Mouse (Mus musculus): ENCODE measurements around the gene Psg17.
"Not testable (repeated sequence)": the region's sequence is repeated elsewhere in the genome, so short reads cannot be mapped to it uniquely, and the experiment has no call there.

Psg17 gene

GRCm38 (mm10) chr7:18821507-18821906, at the start of gene Psg17:
TSS of gene Psg17 (minus strand) at chr7:18821607.
- DNase-seq (ENCODE audit: low read depth, low spot score): no peak

DNA sequence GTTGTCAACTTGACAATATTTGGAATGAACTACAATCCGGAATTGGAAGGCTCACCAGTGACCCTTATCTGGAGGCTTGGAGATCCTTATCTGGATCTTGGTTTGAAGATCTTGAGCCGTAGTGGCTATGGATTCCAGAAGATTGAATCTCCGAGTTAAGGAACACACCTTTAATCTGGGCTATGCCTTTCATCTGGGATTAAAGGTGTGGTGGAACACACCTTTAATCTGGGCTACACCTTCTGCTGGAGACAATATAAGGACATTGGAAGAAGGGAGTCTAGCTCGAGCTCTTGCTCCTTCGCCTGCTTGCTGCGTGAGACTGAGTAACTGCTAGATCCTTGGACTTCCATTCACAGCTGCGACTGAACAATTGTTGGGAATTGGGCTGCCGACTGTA, 49.6 kb upstream of the Psg17 start, which contains the start of gene Pglyrp1:
TSS of gene Pglyrp1 (plus strand) at position 301 of the 400 bp plus-strand sequence.
- DNase-seq (ENCODE audit: low read depth, low spot score): not testable (repeated sequence)

DNA sequence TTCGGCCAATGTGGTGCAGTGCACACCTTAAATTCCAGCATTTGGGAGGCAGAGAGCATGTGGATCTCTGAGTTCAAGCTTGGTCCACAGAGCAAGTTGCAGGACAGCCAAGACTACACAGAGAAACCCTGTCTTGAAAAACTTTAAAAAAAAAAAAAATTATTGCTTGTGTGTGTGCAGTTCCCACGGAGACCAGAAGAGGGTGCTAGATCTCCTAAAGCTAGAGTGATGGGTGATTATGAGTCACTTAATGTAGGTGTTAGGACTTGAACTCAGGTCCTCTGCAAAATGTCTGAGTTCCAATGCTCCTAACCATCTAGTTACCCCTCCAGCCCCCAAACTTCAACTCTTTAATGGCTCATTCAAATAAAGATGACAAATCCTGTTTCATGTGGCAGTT, 47.1 kb upstream of the Psg17 start:
- DNase-seq (ENCODE audit: low read depth, low spot score): no peak

GRCm38 (mm10) chr7:18862801-18863200, 41.4 kb upstream of the Psg17 start:
- DNase-seq (ENCODE audit: low read depth, low spot score): no peak

DNA sequence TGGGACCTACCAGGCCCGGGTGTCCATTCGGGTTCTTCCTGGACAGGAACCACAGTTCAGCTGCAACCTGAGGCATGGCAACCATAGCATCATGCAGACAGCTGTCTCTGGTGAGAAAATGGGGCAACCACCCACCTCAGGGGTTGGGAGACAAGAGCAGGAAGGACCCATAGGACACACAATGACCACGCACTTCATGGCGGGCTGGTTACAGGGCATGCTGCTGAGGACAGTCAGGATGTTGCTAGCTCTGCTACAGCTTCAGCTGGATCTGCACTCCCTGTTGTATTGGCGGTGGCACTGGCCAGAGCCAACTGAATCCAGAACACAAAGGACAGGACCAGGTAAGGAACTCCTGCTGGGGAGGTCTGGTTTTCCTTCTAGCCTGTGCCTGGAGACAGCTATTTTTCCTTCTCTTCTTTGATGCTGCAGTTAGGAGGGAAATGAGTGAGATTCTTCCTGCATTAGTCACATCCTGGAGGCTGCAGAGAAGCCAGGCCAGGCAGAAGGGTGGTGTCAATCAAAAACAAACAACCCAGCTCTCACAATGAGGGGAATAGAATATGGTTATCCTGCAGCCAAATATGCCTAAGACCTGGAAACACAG, 37.0 kb upstream of the Psg17 start:
- DNase-seq (ENCODE audit: low read depth, low spot score): no peak

DNA sequence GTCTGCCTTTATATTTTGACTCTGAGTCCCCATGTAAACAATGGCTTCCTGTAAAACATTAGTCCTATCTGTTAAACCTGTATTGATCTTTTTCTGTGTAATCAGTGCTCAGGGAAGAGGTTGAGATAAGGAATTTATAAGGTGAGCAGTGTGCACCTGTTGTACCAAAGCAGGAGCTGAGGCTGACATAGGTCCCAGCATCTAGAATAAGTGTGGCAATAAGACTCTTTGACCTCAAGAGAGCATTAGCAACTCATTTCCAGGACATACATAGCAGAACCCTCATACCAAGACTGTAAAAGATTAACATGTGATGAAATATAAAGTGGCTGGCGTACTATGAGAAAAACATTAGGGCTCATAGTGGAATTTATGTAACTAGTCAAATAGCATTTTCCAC, 27.0 kb upstream of the Psg17 start:
- DNase-seq (ENCODE audit: low read depth, low spot score): no peak

DNA sequence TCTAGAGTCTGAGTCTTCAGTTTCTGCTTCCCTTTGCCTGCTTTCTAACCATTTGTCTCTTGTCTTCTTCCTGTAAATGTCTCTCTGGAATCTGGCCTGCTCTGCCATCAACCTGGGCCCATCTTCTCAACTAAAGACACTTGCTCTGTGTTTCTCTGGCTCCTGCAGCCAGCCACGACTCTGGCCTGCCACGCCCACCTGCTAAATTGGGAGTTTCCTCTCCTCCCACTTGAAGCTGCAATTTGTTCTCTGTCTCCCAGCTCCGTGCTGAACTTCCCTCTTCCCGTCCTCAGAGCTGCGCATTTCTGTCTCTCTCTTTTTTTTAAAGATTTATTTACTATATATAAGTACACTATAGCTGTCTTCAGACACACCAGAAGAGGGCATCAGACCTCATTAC, 23.4 kb upstream of the Psg17 start:
- DNase-seq (ENCODE audit: low read depth, low spot score): no peak

GRCm38 (mm10) chr7:18841174-18841567, 19.8 kb upstream of the Psg17 start:
- DNase-seq (ENCODE audit: low read depth, low spot score): no peak

GRCm38 (mm10) chr7:18840386-18841173, 19.2 kb upstream of the Psg17 start:
- no peak for DNase-seq (ENCODE audit: low read depth, low spot score)

DNA sequence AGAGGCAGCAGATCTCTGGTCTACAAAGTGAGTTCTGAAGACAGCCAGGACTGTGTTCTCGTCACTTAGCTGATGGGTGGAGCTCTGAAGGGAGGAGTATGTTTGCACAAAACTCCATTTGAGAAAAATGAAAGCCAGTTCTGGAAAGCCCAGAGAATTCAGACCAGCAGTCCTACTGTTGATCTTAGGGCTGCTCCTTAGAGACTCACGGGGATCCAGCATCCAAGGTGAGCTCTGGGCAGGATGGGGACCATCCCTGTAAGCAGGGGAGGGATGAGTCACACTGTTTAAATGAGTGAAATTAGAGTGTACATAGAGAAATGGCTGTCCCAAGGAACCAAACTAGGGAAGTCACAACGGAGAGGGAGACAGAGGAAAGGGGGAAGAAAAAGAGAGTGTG, 18.5 kb upstream of the Psg17 start, which contains the start of gene Mill2:
TSS of gene Mill2 (plus strand) at position 102 of the 400 bp plus-strand sequence.
- DNase-seq (ENCODE audit: low read depth, low spot score): no peak

- DNase-seq (ENCODE audit: low read depth, low spot score): no peak
Measured at GRCm38 (mm10) chr7:18832298-18832697, 10.9 kb upstream of the Psg17 start.

DNA sequence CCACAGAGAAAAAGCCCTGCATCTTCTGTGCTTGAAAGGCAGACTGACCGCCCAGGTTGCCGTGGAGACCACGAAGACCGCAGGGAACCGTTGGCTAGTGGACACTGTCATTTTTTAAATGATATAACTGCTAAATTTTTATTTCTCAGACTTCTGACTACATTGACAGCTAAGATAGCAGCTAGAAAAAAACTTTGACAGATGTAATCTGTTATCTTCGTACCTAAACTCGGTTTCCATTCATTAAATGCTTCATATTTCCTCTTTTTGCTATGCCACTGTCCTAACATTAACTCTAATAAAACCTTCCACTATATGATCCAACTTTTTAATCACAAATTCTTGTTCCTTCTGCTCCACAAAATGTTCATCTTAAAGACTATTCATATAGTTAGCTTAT, 8.1 kb upstream of the Psg17 start:
- DNase-seq (ENCODE audit: low read depth, low spot score): no peak

DNA sequence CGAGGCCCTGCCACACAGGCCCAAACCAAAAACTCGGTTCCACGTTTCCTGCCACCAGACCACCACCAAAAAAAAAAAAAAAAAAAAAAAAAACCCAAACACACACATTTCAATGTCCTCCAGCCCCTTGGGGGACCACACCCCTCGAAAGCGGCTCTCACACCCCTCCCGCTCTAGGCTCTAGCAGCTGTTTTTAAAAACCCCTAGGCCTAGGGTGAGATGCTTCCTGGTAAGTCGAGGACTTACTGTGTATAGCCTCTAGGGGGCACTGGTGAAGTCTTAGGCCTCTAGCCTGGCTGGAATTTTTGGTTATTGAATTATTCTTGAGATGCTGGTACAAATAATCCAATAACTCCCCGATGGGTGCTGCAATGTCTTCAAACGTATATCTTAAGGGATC, 7.2 kb upstream of the Psg17 start:
- no peak for DNase-seq (ENCODE audit: low read depth, low spot score)

DNA sequence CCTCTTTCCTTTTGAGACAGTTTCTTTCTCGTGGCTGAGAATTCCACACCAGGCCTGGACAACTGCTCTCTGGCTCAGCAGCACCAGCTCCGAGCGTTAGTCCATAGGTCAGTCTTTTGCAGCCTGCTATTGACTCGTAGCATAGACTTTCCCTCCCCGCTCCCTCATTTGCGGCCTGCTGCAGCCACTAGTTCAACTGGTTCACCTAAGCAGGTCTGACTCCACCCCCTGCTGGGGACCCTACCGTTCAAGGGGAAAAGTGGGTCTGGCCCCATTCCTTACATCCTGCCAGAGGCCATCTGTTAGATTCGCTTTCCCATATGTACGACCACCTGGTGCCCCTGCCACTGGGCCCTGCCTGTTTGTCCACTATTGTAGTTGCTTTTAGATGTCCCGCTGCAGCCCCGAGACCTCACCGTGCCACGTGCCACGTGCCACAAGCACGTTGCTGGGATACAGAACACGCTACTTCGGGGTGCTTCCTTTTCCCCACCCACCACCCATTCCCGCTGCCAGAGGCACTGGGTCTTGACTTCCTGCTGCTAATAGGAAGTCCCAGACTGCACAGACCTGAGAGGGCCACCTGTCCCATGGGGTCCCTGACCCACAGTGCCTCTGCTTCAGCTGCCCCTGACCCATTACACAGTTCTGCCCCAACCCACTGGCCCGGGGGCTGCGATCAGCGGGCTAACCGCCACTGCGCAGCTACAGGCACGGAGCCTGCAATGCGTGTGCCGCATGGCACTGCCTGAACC, 6.6 kb upstream of the Psg17 start:
- DNase-seq (ENCODE audit: low read depth, low spot score): no peak

GRCm38 (mm10) chr7:18818301-18818700, 3.1 kb downstream of the Psg17 start:
- DNase-seq (ENCODE audit: low read depth, low spot score): no peak

- no peak for DNase-seq (ENCODE audit: low read depth, low spot score)
Measured at GRCm38 (mm10) chr7:18803526-18803925, 17.9 kb downstream of the Psg17 start.

- DNase-seq (ENCODE audit: low read depth, low spot score): no peak
Measured at GRCm38 (mm10) chr7:18799129-18799528, 22.3 kb downstream of the Psg17 start.

- DNase-seq (ENCODE audit: low read depth, low spot score): no peak
Measured at GRCm38 (mm10) chr7:18798420-18798819, 23.0 kb downstream of the Psg17 start, which contains the start of gene Psg19. TSS of gene Psg19 (minus strand) at chr7:18798520.

- DNase-seq (ENCODE audit: low read depth, low spot score): not testable (repeated sequence)
Measured at GRCm38 (mm10) chr7:18790671-18791070, 30.7 kb downstream of the Psg17 start.

DNA sequence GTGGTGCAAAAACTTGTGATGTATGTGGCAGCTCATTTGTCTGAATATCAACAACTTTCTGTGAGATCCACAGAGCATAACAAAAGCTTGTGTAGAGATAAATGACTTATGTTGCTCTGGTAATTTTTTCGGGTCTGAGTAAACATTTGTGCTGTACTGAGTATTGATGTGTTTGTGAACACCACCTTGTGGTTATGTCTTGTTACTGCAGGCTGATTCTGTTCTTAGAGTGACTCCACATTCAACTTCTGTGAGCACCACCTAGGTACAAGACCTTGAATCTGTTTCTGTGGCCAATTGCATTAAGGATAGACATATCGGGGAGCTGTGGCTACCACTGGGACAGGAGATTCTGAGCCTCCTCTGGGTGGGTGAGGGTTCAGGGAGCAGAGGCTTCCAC, 40.1 kb downstream of the Psg17 start:
- not testable (repeated sequence) for DNase-seq (ENCODE audit: low read depth, low spot score)

DNA sequence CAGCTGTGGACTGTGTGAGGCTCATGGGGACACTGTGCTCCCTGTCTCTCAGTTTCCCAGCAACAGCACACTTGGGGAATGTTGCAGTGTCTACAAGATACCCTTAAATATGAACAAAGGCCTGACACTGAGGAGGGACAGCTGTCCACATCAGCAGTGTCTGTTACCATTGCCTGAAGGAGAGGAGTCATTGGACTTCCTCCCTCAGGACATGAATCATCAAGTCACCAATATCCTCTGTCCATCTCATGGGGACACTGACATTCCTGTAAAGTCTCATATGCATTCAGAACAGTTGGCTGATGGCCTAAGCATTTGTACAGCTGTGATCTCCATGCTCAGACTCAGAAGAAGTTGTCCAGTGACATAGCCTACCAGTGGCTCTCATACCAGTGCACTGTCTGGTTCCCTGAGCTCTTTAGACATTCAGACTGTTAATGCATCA, 42.0 kb downstream of the Psg17 start:
- DNase-seq (ENCODE audit: low read depth, low spot score): no peak
